Mouse (Mus musculus) urinary bladder, adult 2 months (tissue): ENCODE data around the gene Olfr1116. TPM values are rescaled to one million over a fixed set of nuclear protein-coding genes. Genes with fewer than 3 reads are reported as not detected.
"Not testable (repeated sequence)": the region's sequence is repeated elsewhere in the genome, so short reads cannot be mapped to it uniquely, and the experiment has no call there.

Source experiments
- DNase-seq: peaks from one replicate; pipeline ENCODE4 v3.0.0; 2022; ENCODE audit warnings: low spot score
- polyA plus RNA-seq: library from polyadenylated mRNA; depleted of rRNA; stranded (reverse); fragments of >200 nt; gene quantifications from 2 replicates; pipeline ENCODE4 v1.2.3, GENCODE M21; 2012; rRNA removed

The Olfr1116 gene
- not detected in 2 replicates for polyA plus RNA-seq

DNA sequence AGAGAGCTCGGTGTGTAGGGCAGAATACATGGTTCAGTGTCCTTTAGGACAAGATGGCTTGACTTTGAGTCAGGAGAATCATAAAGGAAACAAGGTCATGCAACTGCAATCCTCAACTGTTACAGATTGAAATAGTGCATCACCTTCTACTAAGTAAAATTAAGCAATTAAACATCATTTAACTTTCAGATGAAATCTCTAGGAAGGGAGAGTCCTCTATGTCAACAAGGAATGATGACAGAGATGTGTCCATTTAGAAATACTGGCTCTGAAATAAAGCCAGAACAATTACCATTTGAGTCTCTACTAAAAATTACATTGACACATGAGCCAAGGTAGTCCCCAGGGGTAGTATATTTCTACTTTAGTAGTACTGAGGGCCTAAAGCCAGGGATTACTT lies at the start of gene Olfr1116:
Gene Olfr1116 (plus strand): TSS at position 301 of the 400 bp plus-strand sequence.
- DNase-seq = no peak

DNA sequence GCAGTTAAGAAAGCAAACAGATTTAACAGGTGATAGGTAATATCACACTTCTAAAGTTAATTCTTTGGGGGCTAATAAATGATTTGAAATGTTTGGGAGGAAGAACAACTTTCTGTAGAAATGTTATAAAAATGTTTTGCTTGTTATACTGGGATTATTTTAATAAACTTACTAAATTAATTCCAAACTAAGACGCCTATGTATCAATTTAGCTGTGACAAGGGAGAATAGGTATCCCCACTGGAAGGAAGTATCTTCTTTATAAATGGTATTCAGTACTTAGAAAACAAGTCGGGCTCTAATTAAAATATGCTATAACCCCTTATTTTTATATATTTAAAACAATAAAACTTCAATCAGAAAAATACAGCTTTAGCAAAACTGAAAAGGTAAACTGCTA lies 19.6 kb upstream of the Olfr1116 start, which contains the start of gene Olfr1115:
Gene Olfr1115 (plus strand): TSS at position 301 of the 400 bp plus-strand sequence.
- DNase-seq = no peak

DNA sequence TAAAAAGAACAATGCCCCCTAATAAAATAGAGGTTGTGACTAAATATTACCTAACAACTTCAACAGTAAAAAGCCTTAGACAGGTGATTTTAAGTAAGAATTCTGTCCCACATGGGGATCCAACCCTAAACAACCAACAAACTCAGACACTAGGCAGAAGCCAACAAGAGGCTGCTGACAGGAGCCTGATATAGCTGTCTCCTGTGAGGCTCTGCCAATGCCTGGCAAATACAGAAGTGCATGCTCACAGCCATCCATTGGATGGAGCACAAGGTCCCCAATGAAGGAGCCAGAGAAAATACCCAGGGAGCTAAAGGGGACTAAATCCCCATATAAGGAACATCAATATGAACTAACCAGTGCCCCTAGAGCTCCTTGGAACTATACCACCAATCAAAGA lies 26.6 kb downstream of the Olfr1116 start:
- DNase-seq = not testable (repeated sequence)

DNA sequence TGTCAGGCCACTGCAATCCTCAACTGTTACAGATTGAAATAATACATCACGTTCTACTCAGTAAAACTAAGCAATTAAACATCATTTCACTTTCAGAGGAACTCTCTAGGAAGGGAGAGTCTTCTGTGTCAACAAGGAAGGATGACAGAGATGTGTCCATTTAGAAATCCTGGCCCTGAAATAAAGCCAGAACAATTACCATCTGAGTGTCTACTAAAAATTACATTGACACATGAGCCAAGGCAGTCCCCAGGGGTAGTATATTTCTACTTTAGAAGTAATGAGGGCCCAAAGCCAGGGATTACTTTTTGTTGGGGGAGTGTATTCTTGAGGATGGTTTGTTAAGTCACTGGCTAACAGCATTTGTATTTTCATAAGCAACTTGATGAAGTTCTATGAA lies 39.9 kb downstream of the Olfr1116 start, which contains the start of gene Olfr1118:
Gene Olfr1118 (plus strand): TSS at position 301 of the 400 bp plus-strand sequence.
- DNase-seq = no peak

Other genes with a start within 250 kb of the Olfr1116 start
- gene Olfr1104, start 240.5 kb upstream of the Olfr1116 start, polyA plus RNA-seq = not detected in 2 replicates
- gene Olfr1105, start 231.0 kb upstream of the Olfr1116 start, polyA plus RNA-seq = not detected in 2 replicates
- not detected in 2 replicates for gene Olfr1106, start 215.3 kb upstream of the Olfr1116 start, polyA plus RNA-seq
- gene Olfr1107, start 191.7 kb upstream of the Olfr1116 start, polyA plus RNA-seq = not detected in 2 replicates
- gene Olfr1109, start 171.5 kb upstream of the Olfr1116 start, polyA plus RNA-seq = not detected in 2 replicates
- not detected in 2 replicates for gene Olfr259, start 153.0 kb upstream of the Olfr1116 start, polyA plus RNA-seq
- gene Olfr1110, start 127.2 kb upstream of the Olfr1116 start, polyA plus RNA-seq = not detected in 2 replicates
- not detected in 2 replicates for gene Olfr1111, start 114.9 kb upstream of the Olfr1116 start, polyA plus RNA-seq
- gene Olfr1112, start 79.7 kb upstream of the Olfr1116 start, polyA plus RNA-seq = not detected in 2 replicates
- gene Olfr1113, start 58.6 kb upstream of the Olfr1116 start, polyA plus RNA-seq = not detected in 2 replicates
- gene Olfr1115, start 19.5 kb upstream of the Olfr1116 start, polyA plus RNA-seq = not detected in 2 replicates
- gene Olfr1118, start 40.0 kb downstream of the Olfr1116 start, polyA plus RNA-seq = not detected in 2 replicates
- not detected in 2 replicates for gene Olfr1120, start 87.3 kb downstream of the Olfr1116 start, polyA plus RNA-seq
- not detected in 2 replicates for gene Olfr1121, start 102.4 kb downstream of the Olfr1116 start, polyA plus RNA-seq
- not detected in 2 replicates for gene Olfr1122, start 118.3 kb downstream of the Olfr1116 start, polyA plus RNA-seq
- not detected in 2 replicates for gene Olfr1123, start 149.1 kb downstream of the Olfr1116 start, polyA plus RNA-seq
- gene Olfr1124, start 162.7 kb downstream of the Olfr1116 start, polyA plus RNA-seq = not detected in 2 replicates
- not detected in 2 replicates for gene Olfr1126, start 186.4 kb downstream of the Olfr1116 start, polyA plus RNA-seq
- not detected in 2 replicates for gene Pramel7, start 229.6 kb downstream of the Olfr1116 start, polyA plus RNA-seq
- gene Pramel6, start 239.0 kb downstream of the Olfr1116 start, polyA plus RNA-seq = not detected in 2 replicates